ENCODE assay signal across 12 mouse cellular contexts in the genomic region with DNA sequence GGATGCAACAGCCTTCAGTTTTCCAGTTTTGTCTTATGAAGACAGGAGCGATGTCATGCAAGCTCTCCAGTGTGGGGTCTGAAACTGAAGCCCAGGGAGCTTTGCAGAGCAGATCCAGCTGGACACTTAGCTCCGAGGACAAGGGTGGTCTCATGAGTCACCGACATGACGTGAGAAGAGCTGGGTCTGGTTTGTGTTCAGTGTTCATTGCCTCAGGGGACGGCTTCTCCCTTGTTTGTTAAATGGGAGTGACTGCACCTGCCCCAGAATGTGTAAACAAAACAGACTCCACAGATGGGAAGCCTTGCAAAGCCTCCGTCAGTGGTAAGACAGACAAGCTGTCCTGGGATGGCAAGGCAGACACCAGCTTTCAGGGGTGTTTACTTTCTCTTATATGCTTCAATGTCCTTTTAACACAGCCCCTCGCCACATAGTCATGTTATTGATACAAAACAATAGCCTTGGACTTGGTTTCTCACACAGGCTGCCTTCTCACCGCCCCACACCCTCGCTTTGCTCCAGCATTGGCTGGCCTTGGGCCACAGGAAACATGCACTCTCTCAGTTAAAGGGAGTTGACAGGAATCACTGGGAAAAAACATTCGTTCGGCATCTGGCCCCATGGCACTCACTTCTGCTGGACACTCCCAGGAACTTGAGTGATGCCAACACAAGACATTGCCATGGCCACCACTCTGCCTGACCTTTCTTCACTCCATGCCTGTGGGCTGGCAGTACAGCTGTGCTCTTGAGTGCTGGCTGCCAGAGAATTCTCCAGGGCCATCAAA. TPM values are rescaled to one million over a fixed set of nuclear protein-coding genes. Genes with fewer than 3 reads are reported as not detected.
A peak's percentile ranks its signal among the peaks of the same experiment; 100 is the strongest.
DNase-seq lines count a peak whose midpoint lies in the region; ATAC-seq lines count a peak whose summit lies in the region.
"Had no signal": no experiment of that assay in that cellular context is flagged by ENCODE, and none has a peak within 500 bp of the region (broad histone marks: within the 10 kb centered on the region; RNA-seq: fewer than 3 reads in every experiment).

No protein-coding gene starts in this region.

- no peak overlapping the region for H3K27ac ChIP-seq in heart, embryonic 10.5 days
- peak overlapping the region; percentile 29; the same call in 1 of the 2 replicates for H3K27ac ChIP-seq in intestine, embryonic 14.5 days (ENCODE audit: low read depth)
- H3K27ac ChIP-seq in midbrain, embryonic 15.5 days: no peak overlapping the region
- H3K27ac ChIP-seq: heart, embryonic 15.5 days had no signal

- H3K4me2 ChIP-seq in intestine, embryonic 14.5 days (ENCODE audit: low read length): peak overlapping the region; percentile 8; the same call in 1 of the 2 replicates
- no peak overlapping the region for H3K4me2 ChIP-seq in midbrain, embryonic 15.5 days
- H3K4me2 ChIP-seq: heart, embryonic 15.5 days had no signal

- 50% methylated on average over 11 of the region's 11 CpGs for WGBS in heart, embryonic 10.5 days
- 19% methylated on average over 11 of the region's 11 CpGs for WGBS in intestine, embryonic 14.5 days
- WGBS in midbrain, embryonic 15.5 days: 79% methylated on average over 11 of the region's 11 CpGs

- H3K36me3 ChIP-seq in heart, embryonic 10.5 days: no peaks in the 10 kb centered on the region
- no peaks in the 10 kb centered on the region for H3K36me3 ChIP-seq in intestine, embryonic 14.5 days (ENCODE audit: control insufficient read depth, insufficient read depth, low read length)
- H3K36me3 ChIP-seq in midbrain, embryonic 15.5 days (replicated peaks): no peaks in the 10 kb centered on the region
- H3K36me3 ChIP-seq: heart, embryonic 15.5 days had no signal

- no peaks in the 10 kb centered on the region for H3K27me3 ChIP-seq in heart, embryonic 10.5 days (ENCODE audit: insufficient read depth, poor library complexity, severe bottlenecking)
- H3K27me3 ChIP-seq in intestine, embryonic 14.5 days (replicated peaks; ENCODE audit: control insufficient read depth, insufficient read depth, low read length): no peaks in the 10 kb centered on the region
- no peaks in the 10 kb centered on the region for H3K27me3 ChIP-seq in midbrain, embryonic 15.5 days (replicated peaks)
- H3K27me3 ChIP-seq: heart, embryonic 15.5 days had no signal

- H3K4me3 ChIP-seq in heart, embryonic 10.5 days: no peak overlapping the region
- no peak overlapping the region for H3K4me3 ChIP-seq in intestine, embryonic 14.5 days (ENCODE audit: low read depth, low read length)
- no peak overlapping the region for H3K4me3 ChIP-seq in midbrain, embryonic 15.5 days
- H3K4me3 ChIP-seq: heart, embryonic 15.5 days had no signal

- peak; percentile 94 for DNase-seq in heart, adult 11 months
- DNase-seq in heart, embryonic 10.5 days (ENCODE audit: low spot score): no peak
- peak; percentile 19 for DNase-seq in Muller cell, postnatal 12 days (ENCODE audit: inconsistent ontology term)
- DNase-seq in heart, adult 18-20 months: peak; percentile 32 to 41
- peak; percentile 58 for DNase-seq in intestine, embryonic 14.5 days (ENCODE audit: low spot score)
- no peak for DNase-seq in thymus, postnatal 10 days (ENCODE audit: low spot score in 2 of 2)
- no peak for DNase-seq in urinary bladder, adult 2 months (ENCODE audit: low spot score)
- DNase-seq: cerebellum, adult 11-12 months; layer of hippocampus, postnatal 36 days had no signal

- no peaks in the 10 kb centered on the region for H3K9me3 ChIP-seq in heart, embryonic 10.5 days
- H3K9me3 ChIP-seq in intestine, embryonic 14.5 days (ENCODE audit: control insufficient read depth, low read length): no peaks in the 10 kb centered on the region
- no peaks in the 10 kb centered on the region for H3K9me3 ChIP-seq in midbrain, embryonic 15.5 days
- H3K9me3 ChIP-seq: heart, embryonic 15.5 days had no signal

- H3K9ac ChIP-seq in intestine, embryonic 14.5 days (ENCODE audit: low read length): no peak overlapping the region
- no peak overlapping the region for H3K9ac ChIP-seq in midbrain, embryonic 15.5 days
- H3K9ac ChIP-seq: heart, embryonic 15.5 days had no signal

- peak; percentile 70; the same call in 1 of the 2 replicates for ATAC-seq in intestine, embryonic 14.5 days (replicated peaks; ENCODE audit: low FRiP score, low TSS enrichment, low read depth)
- no peak for ATAC-seq in midbrain, embryonic 15.5 days (replicated peaks)

- H3K4me1 ChIP-seq in heart, embryonic 10.5 days: 0 out of 2 replicates have a peak, but pooled peaks cover 4% of the 10 kb centered on the region
- peaks cover 9% of the 10 kb centered on the region for H3K4me1 ChIP-seq in intestine, embryonic 14.5 days (replicated peaks; ENCODE audit: control insufficient read depth, insufficient read depth, low read length)
- no peaks in the 10 kb centered on the region for H3K4me1 ChIP-seq in midbrain, embryonic 15.5 days

RNA-seq across cellular contexts. Expression of a gene that starts 44.3 kb away (rescaled TPM):
- 2.4 and 5.6 TPM in 2 replicates for polyA plus RNA-seq in heart, embryonic 10.5 days (2016; fragmentation: Nextera tagmentation; extraction: Ambion mirVana)
- not detected for total RNA-seq in heart, adult 18-20 months (2021)
- 54.9 and 57.6 TPM in 2 replicates for polyA plus RNA-seq in intestine, embryonic 14.5 days (2014; fragmentation: Nextera tagmentation; extraction: Ambion mirVana)
- polyA plus RNA-seq in urinary bladder, adult 2 months (2012; rRNA removed): 8.3 and 9.1 TPM in 2 replicates
- polyA plus RNA-seq in midbrain, embryonic 15.5 days (2015; fragmentation: Nextera tagmentation; extraction: Ambion mirVana): not detected in 2 replicates
- polyA plus RNA-seq: C2C12 had no signal

Comparison
In these comparisons a context has a peak if more than half of its experiments do, and no peak if none do; other contexts are left out.
1. DNase-seq: peak in heart, adult 11 months (single experiment), Muller cell, postnatal 12 days (single experiment), heart, adult 18-20 months (2 of 2) and intestine, embryonic 14.5 days (single experiment); none in heart, embryonic 10.5 days (single experiment), thymus, postnatal 10 days (0 of 2) and urinary bladder, adult 2 months (single experiment).